Mouse (Mus musculus): Measurements from ENCODE around the gene Ttc28.

Ttc28 gene

GRCm38 (mm10) chr5:111007136-111007500 is 127.5 kb downstream of the Ttc28 start:
- no peak for DNase-seq (ENCODE audit: low spot score in 2 of 2)

- no peak for DNase-seq (ENCODE audit: low spot score in 2 of 2)
Measured at GRCm38 (mm10) chr5:111007900-111008299, 128.3 kb downstream of the Ttc28 start.

- no peak for DNase-seq (ENCODE audit: low spot score in 2 of 2)
Measured at GRCm38 (mm10) chr5:111008431-111008830, 128.8 kb downstream of the Ttc28 start.

DNA sequence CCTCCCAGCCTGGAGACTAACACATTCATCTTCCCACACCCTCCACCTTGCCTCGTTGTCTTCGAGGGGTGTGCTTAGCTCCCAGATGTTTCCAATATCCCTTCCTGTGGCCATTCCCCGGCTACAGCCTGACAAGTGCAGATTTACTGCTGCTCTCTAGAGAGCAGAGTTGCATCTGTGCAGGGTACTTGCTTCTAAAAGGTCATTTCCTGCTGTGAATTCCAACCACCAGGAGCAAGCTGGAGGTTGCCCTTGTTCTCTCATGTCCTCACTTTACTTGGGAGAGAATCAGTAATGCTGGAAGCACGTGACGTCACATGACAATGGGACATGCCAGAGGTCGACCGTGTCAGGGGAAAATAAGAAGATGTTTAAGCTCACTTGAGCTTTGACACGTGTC is 131.7 kb downstream of the Ttc28 start:
- DNase-seq (ENCODE audit: low spot score in 2 of 2): no peak

DNA sequence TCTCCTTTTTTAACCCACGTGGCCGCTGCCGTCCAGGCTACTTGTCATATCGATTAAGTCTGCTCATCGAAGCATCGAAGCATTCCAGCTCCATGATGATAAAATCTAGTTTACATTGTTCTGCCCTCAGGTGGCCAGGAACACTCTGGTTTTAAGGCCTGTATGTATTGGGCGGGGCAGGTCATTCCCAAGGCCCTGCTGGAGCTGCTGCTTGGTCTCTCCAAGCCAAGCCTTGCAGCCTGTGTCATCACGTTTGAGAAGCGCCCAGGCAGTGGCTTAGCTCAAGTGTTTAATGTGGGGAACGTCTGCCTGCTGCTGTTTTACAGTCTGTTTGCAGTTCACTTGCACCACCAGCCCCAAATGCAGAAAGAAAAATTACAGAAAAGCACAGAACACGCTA is 132.5 kb downstream of the Ttc28 start:
- no peak for DNase-seq (ENCODE audit: low spot score in 2 of 2)

- no peak for DNase-seq (ENCODE audit: low spot score in 2 of 2)
Measured at GRCm38 (mm10) chr5:111012587-111012986, 133.0 kb downstream of the Ttc28 start.

DNA sequence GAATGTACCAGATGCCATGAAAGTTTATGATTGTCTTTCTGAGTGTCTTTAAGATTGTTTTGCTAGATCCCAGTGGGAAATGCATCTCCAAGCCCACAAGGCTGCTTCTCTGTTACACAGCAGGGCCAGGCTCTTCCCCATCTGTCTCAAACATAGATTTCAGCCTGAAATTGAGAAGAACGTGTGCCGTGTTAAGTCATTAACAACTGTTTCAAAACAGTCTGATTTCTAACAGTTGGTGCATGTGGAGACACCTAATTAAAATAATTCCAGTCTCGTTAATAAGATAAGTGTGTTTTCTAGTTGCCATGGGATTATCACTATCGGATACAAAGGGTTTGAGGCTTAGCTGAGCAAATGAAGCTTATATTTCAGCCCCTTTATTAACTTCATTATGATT is 135.4 kb downstream of the Ttc28 start:
- no peak for DNase-seq (ENCODE audit: low spot score in 2 of 2)

- DNase-seq (ENCODE audit: low spot score in 2 of 2): no peak
Measured at GRCm38 (mm10) chr5:111017319-111017718, 137.7 kb downstream of the Ttc28 start.

DNA sequence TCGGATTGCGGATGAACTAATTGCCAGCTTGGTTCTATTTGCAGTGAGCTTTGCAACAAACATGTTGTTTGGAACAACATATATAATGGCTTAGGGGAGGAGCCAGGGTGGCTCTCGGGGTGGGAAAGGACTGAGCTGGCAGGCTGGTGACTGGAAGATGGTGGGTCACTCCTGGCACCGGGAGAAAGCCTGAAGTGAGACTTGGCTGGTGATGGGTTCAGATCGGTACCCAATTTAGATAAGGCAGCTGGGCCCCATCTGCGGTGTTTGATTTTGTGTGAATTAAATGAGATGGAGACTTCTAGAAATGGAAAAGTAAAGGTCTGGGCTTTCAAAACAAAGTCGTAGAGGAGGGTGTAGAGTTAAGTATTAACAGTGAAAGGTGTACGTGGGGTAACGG is 142.7 kb downstream of the Ttc28 start:
- no peak for DNase-seq (ENCODE audit: low spot score in 2 of 2)

DNA sequence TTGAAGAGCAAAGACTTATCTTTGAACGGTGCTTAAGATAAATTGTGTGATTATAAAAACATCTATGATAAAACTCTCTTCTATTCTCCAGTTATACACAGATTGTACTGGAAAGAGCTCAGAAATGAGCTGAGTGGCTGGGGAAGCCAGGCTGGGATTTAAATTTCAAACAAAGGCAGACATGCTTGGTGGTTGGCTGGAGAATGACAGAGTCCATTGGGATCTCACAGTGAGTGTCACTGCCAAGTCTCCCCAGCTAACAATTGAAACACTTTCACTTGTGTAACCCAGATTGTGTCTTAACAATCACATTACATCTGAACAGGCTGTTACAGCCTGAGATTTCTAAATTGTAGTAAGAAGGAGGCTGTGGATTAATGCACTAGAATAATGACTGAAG is 143.3 kb downstream of the Ttc28 start:
- DNase-seq (ENCODE audit: low spot score in 2 of 2): no peak

- no peak for DNase-seq (ENCODE audit: low spot score in 2 of 2)
Measured at GRCm38 (mm10) chr5:111024621-111025020, 145.0 kb downstream of the Ttc28 start.

- DNase-seq (ENCODE audit: low spot score in 2 of 2): no peak
Measured at GRCm38 (mm10) chr5:111025476-111025875, 145.9 kb downstream of the Ttc28 start.

DNA sequence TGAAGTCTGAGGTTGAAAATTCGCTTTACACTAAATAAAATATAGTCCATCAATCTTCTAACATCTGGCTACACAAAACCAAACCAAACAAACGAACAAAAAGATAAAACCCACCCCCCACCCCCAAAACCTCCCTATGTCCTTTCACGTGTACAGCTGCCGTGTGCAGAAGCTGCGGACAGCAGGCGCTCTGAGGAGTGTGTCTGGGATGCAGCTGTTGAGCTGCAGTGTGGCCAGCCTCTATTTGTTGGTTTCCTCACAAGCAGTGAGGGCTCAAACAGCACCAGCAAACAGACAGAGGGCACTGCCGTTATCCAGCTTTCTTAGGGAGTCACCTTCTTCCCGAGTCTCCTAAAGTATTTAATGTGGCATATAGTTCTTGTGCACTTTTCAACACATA is 146.6 kb downstream of the Ttc28 start:
- no peak for DNase-seq (ENCODE audit: low spot score in 2 of 2)

DNA sequence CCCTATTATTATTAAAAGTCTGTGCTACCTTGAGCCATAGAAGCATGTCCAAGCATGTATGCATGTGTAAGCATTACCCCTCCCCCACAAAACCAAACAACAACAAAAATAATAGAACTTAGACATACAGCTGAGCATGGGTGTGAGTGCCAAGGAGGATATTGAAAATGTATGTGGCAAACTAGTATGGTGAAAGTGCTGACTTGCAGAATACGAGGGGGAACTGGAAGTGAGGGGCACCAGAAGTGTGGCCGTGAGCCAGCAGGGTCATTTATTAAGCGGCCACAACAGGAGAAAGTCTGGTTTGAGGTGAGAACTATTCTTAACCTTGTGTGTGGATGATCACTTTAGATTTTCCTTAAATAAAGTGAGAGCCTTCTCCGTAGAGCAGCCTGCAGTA is 148.7 kb downstream of the Ttc28 start:
- no peak for DNase-seq (ENCODE audit: low spot score in 2 of 2)

- DNase-seq (ENCODE audit: low spot score in 2 of 2): no peak
Measured at GRCm38 (mm10) chr5:111028952-111029351, 149.3 kb downstream of the Ttc28 start.

GRCm38 (mm10) chr5:111032687-111033295 is 153.2 kb downstream of the Ttc28 start:
- DNase-seq (ENCODE audit: low spot score in 2 of 2): no peak

GRCm38 (mm10) chr5:111033489-111033888 is 153.9 kb downstream of the Ttc28 start:
- DNase-seq (ENCODE audit: low spot score in 2 of 2): no peak

GRCm38 (mm10) chr5:111037123-111037748 is 157.6 kb downstream of the Ttc28 start:
- no peak for DNase-seq (ENCODE audit: low spot score in 2 of 2)

DNA sequence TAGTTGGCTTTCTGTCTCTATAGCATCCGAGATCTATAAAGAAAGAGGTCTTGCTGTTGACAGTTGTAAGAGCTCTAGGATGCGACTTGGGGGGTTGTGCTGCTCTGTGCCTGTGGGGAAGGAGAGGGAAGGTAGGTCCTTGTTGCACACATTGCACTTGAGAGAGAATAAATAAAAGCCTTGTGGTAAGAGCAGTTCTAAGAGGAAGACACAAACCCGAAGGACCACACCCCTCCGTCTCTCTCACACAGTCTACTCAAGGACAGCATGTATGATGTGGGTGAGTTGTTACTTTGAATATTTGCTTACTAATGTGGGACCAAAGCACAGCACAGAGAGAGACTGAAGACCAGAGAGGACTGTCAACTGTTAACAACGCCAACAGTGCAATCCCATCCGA is 160.2 kb downstream of the Ttc28 start:
- DNase-seq (ENCODE audit: low spot score in 2 of 2): no peak

DNA sequence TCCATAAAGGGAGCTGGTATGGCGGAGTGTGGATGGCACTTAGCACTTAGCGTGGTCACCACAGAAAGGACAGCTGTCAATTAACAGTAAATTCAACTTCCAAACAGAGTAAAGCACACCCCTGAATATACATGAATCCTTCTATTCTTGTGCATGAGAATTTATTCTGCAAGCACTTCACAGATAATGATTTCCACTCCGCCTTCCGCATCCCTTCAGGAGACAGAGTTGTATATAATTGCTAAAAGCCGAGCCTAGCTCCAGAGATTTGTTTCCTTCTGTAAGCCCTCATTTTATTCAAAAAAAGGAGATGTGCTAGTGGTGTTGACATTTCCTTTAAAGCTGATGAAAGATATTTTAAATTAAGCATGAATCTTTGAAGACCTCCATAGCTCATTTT is 162.3 kb downstream of the Ttc28 start:
- no peak for DNase-seq (ENCODE audit: low spot score in 2 of 2)

DNA sequence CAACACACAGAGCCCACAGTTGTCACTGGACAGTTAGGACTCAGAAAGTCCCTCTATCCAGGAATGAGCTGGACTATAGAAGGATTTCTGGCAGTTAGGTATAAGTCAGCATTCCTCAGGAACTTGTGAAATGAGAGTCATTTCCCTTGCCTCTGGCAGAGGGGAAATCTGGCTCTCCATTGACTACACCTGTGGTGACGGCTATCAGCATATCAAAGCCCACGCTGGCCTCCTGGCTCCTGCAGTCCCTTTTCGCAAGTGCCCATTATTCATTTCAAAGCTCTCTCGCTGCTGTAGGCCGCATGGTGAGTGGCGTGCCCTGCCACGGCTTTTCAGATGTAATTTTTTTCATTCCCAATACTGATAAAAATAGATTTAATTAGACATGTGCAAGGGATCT is 164.6 kb downstream of the Ttc28 start:
- DNase-seq (ENCODE audit: low spot score in 2 of 2): no peak

DNA sequence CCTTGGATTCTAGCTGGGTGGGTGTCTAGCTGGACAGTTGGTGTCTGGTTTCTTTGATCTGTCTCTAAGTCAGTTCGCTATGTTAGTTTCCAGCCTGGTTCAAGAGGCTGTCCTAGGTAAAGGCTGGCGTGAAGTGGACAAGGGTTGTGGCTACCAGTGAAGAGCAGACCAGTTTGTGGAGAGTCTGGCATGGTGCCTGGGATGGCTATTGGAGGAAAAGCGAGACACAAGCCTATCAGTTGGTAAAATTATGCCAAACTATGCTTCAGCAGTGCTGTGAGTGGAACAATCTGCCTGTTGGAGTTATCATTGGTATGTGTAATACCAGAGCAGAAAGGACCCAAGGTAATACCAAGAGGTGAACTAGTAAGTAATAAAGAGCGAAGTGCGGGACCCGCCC is 166.8 kb downstream of the Ttc28 start:
- DNase-seq (ENCODE audit: low spot score in 2 of 2): no peak

- DNase-seq (ENCODE audit: low spot score in 2 of 2): no peak
Measured at GRCm38 (mm10) chr5:111046841-111047476, 167.4 kb downstream of the Ttc28 start.

DNA sequence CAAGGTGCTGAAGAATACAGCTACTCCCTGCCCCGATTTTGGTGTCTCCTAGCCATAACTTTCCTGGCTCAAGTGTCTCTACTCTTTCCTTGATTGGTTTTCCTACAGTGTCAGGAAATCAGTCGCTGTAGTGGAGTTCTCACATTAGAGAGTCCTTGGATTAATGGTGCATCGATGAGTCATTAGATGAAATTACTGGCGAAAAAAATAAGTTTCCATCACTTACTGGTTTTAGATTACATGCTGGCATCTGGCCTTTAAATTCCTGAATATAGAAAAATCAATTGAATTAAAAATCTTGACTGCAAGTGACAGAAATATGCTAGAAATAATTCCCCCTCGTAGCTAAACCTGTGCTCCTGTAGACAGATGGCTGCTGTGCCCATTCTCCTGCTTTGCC is 168.4 kb downstream of the Ttc28 start:
- no peak for DNase-seq (ENCODE audit: low spot score in 2 of 2)

All from cerebellum, postnatal 4 days (tissue).